Mouse (Mus musculus): Measurements from ENCODE around the gene Ifna9.
"Not testable (repeated sequence)": the region's sequence is repeated elsewhere in the genome, so short reads cannot be mapped to it uniquely, and the experiment has no call there.

Ifna9 gene

GRCm38 (mm10) chr4:88592285-88592684 is at the start of gene Ifna9:
Gene Ifna9 (minus strand): TSS chr4:88592385.
- no peak for DNase-seq (ENCODE audit: low spot score in 2 of 2)

- DNase-seq (ENCODE audit: low spot score in 2 of 2), result peak; percentile 80 to 96
Measured at GRCm38 (mm10) chr4:88641077-88641831, 49.1 kb upstream of the Ifna9 start.

- DNase-seq (ENCODE audit: low spot score in 2 of 2), result no peak
Measured at GRCm38 (mm10) chr4:88640704-88641076, 48.5 kb upstream of the Ifna9 start.

- no peak for DNase-seq (ENCODE audit: low spot score in 2 of 2)
Measured at GRCm38 (mm10) chr4:88634311-88634710, 42.1 kb upstream of the Ifna9 start, which contains the start of gene C87499. Gene C87499 (minus strand): TSS chr4:88634411.

GRCm38 (mm10) chr4:88603276-88603675 is 11.1 kb upstream of the Ifna9 start, which contains the start of gene Ifna12:
Gene Ifna12 (minus strand): TSS chr4:88603376.
- DNase-seq (ENCODE audit: low spot score in 2 of 2), result no peak

- no peak for DNase-seq (ENCODE audit: low spot score in 2 of 2)
Measured at GRCm38 (mm10) chr4:88571698-88572097, 20.5 kb downstream of the Ifna9 start, which contains the start of gene Ifna14. Gene Ifna14 (minus strand): TSS chr4:88571798.

GRCm38 (mm10) chr4:88561791-88562190 is 30.4 kb downstream of the Ifna9 start:
- no peak for DNase-seq (ENCODE audit: low spot score in 2 of 2)

- not testable (repeated sequence) for DNase-seq (ENCODE audit: low spot score in 2 of 2)
Measured at GRCm38 (mm10) chr4:88558145-88558544, 34.0 kb downstream of the Ifna9 start, which contains the start of gene Ifna15. Gene Ifna15 (minus strand): TSS chr4:88558245.

GRCm38 (mm10) chr4:88550161-88550945 is 41.8 kb downstream of the Ifna9 start:
- DNase-seq (ENCODE audit: low spot score in 2 of 2), result peak; percentile 25 to 50

GRCm38 (mm10) chr4:88547986-88548385 is 44.2 kb downstream of the Ifna9 start:
- DNase-seq (ENCODE audit: low spot score in 2 of 2), result no peak

- no peak for DNase-seq (ENCODE audit: low spot score in 2 of 2)
Measured at GRCm38 (mm10) chr4:88543649-88544234, 48.4 kb downstream of the Ifna9 start.

All from cerebellum, postnatal 4 days (tissue).